Mouse (Mus musculus) cerebellum, adult 18-20 months (tissue): Measurements from ENCODE around the gene Selenon.

Experiments
- DNase-seq, 2 experiments: peaks; one replicate each; pipeline ENCODE4 v3.0.0; 2021

Gene Selenon

GRCm38 (mm10) chr4:134551494-134552316 is at the start of gene Selenon:
Gene Selenon, minus strand, starts transcription at chr4:134552166.
- peak; percentile 79 for DNase-seq

- DNase-seq = no peak
Observed at GRCm38 (mm10) chr4:134601404-134601803, 49.4 kb upstream of the Selenon start.

- DNase-seq = no peak
Observed at GRCm38 (mm10) chr4:134600777-134601176, 48.8 kb upstream of the Selenon start.

GRCm38 (mm10) chr4:134600060-134600459 is 48.1 kb upstream of the Selenon start:
- DNase-seq = peak; percentile 41 to 53

GRCm38 (mm10) chr4:134596816-134597692 is 45.1 kb upstream of the Selenon start:
- peak; percentile 66 to 76 for DNase-seq

- no peak for DNase-seq
Observed at GRCm38 (mm10) chr4:134594731-134595439, 42.9 kb upstream of the Selenon start.

- DNase-seq = no peak
Observed at GRCm38 (mm10) chr4:134592442-134592841, 40.5 kb upstream of the Selenon start.

GRCm38 (mm10) chr4:134591506-134592061 is 39.6 kb upstream of the Selenon start:
- peak; percentile 98 to 99 for DNase-seq

- DNase-seq = peak; percentile 56 to 59
Observed at GRCm38 (mm10) chr4:134590227-134590926, 38.4 kb upstream of the Selenon start.

GRCm38 (mm10) chr4:134589786-134590185 is 37.8 kb upstream of the Selenon start:
- no peak for DNase-seq

- peak in 1 of 2 experiments; percentile 54 for DNase-seq
Observed at GRCm38 (mm10) chr4:134588951-134589350, 37.0 kb upstream of the Selenon start.

- DNase-seq = no peak
Observed at GRCm38 (mm10) chr4:134588287-134588686, 36.3 kb upstream of the Selenon start.

- no peak for DNase-seq
Observed at GRCm38 (mm10) chr4:134587636-134588197, 35.8 kb upstream of the Selenon start.

- DNase-seq = no peak
Observed at GRCm38 (mm10) chr4:134586631-134587030, 34.7 kb upstream of the Selenon start.

- no peak for DNase-seq
Observed at GRCm38 (mm10) chr4:134586126-134586525, 34.2 kb upstream of the Selenon start.

GRCm38 (mm10) chr4:134583513-134583912 is 31.5 kb upstream of the Selenon start:
- DNase-seq = no peak

GRCm38 (mm10) chr4:134581365-134581764 is 29.4 kb upstream of the Selenon start:
- DNase-seq = no peak

GRCm38 (mm10) chr4:134580351-134581148 is 28.6 kb upstream of the Selenon start:
- DNase-seq = peak; percentile 78 to 84

GRCm38 (mm10) chr4:134579620-134580019 is 27.7 kb upstream of the Selenon start:
- DNase-seq = peak; percentile 59 to 64

- no peak for DNase-seq
Observed at GRCm38 (mm10) chr4:134579212-134579611, 27.2 kb upstream of the Selenon start.

- DNase-seq = no peak
Observed at GRCm38 (mm10) chr4:134578407-134578806, 26.4 kb upstream of the Selenon start.
